Mouse (Mus musculus): ENCODE measurements around the gene Krt35. TPM values are rescaled to one million over a fixed set of nuclear protein-coding genes. Genes with fewer than 3 reads are reported as not detected.

The Krt35 gene
- polyA plus RNA-seq (2014; fragmentation: Nextera tagmentation; extraction: Ambion mirVana) = not detected in 2 replicates

GRCm38 (mm10) chr11:100096141-100096540, at the start of gene Krt35:
Gene Krt35 (minus strand): TSS chr11:100096241.
- H3K27me3 ChIP-seq (ENCODE audit: insufficient read depth, low read length) = no peaks in the 10 kb centered on the region
- no peak within 1 kb of the TSS for H3K4me2 ChIP-seq
- no peak for DNase-seq
- no peak within 1 kb of the TSS for H3K4me3 ChIP-seq (ENCODE audit: low read depth, low read length)
- H3K4me1 ChIP-seq (ENCODE audit: insufficient read depth) = no peaks in the 10 kb centered on the region
- H3K9me3 ChIP-seq (ENCODE audit: low read depth, low read length) = no peaks in the 10 kb centered on the region
- no peaks in the 10 kb centered on the region for H3K36me3 ChIP-seq (ENCODE audit: insufficient read depth)
- ATAC-seq (ENCODE audit: insufficient read depth) = no peak
- 83% methylated on average over 9 of the region's 9 CpGs for WGBS
- H3K9ac ChIP-seq = no peak within 1 kb of the TSS
- no peak for TF ChIP-seq CTCF (IDR thresholded peaks at IDR 0.05; ENCODE audit: low read depth)
- no peak within 1 kb of the TSS for H3K27ac ChIP-seq (ENCODE audit: low read depth)

DNA sequence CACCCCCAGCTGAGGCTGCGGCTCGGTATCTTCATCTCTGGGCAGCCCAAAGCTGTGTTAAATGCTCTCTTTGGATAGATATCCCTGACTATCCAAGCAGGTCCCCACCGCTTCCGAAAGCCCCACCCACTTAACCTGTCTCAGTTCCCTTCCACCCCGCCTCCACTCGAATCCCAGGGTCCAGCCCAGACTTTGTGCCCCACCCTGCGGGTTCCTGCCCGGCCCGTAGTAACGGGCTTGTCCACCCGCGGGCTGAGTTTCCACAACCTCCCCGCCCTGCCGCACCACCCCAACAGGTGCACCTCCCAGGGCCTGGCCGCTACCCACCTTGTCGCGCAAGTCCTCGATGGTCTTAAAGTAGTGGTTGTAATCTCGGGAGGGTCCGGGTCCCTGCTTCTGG, 49.1 kb upstream of the Krt35 start:
- peak; percentile 34 for DNase-seq
- peak overlapping the region; percentile 84 for H3K27ac ChIP-seq (ENCODE audit: low read depth)
- H3K9ac ChIP-seq = peak overlapping the region; percentile 36
- H3K36me3 ChIP-seq (ENCODE audit: insufficient read depth) = no peaks in the 10 kb centered on the region
- 0 out of 2 replicates have a peak, but pooled peaks have one; percentile 29 for ATAC-seq (ENCODE audit: insufficient read depth)
- TF ChIP-seq CTCF (IDR thresholded peaks at IDR 0.05; ENCODE audit: low read depth) = no peak
- H3K4me2 ChIP-seq = peak overlapping the region; percentile 60
- no peaks in the 10 kb centered on the region for H3K9me3 ChIP-seq (ENCODE audit: low read depth, low read length)
- H3K4me1 ChIP-seq (ENCODE audit: insufficient read depth) = no peaks in the 10 kb centered on the region
- peaks cover 21% of the 10 kb centered on the region for H3K27me3 ChIP-seq (ENCODE audit: insufficient read depth, low read length)
- H3K4me3 ChIP-seq (ENCODE audit: low read depth, low read length) = peak overlapping the region; percentile 38
- WGBS = under 1% methylated on average over 20 of the region's 20 CpGs

DNA sequence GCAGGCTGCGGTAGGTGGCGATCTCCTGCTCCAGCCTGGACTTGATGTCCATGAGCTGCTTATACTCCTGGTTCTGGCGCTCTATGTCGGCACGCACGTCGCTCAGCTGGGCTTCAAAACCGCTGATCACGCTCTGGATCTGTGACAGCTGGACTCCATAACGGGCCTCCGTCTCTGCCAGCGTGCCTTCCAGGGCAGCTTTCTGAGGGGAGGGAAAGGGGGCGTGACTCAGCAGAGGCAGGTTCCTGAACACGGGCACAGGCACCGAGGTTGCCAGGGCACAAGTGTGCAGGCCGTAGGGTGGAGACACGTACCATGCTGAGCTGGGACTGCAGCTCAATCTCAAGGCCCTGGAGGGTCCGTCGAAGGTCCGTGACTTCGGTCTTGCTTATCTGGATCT, 44.9 kb upstream of the Krt35 start:
- no peak overlapping the region for H3K27ac ChIP-seq (ENCODE audit: low read depth)
- TF ChIP-seq CTCF (IDR thresholded peaks at IDR 0.05; ENCODE audit: low read depth) = no peak
- H3K9me3 ChIP-seq (ENCODE audit: low read depth, low read length) = no peaks in the 10 kb centered on the region
- no peak overlapping the region for H3K4me2 ChIP-seq
- peaks cover 10% of the 10 kb centered on the region; the same call in 1 of the 2 replicates for H3K4me1 ChIP-seq (ENCODE audit: insufficient read depth)
- 68% methylated on average over 21 of the region's 21 CpGs for WGBS
- no peak overlapping the region for H3K9ac ChIP-seq
- no peak for DNase-seq
- ATAC-seq (ENCODE audit: insufficient read depth) = no peak
- no peak overlapping the region for H3K4me3 ChIP-seq (ENCODE audit: low read depth, low read length)
- no peaks in the 10 kb centered on the region for H3K36me3 ChIP-seq (ENCODE audit: insufficient read depth)
- peaks cover 18% of the 10 kb centered on the region for H3K27me3 ChIP-seq (ENCODE audit: insufficient read depth, low read length)

- H3K36me3 ChIP-seq (ENCODE audit: insufficient read depth) = no peaks in the 10 kb centered on the region
- H3K4me3 ChIP-seq (ENCODE audit: low read depth, low read length) = no peak overlapping the region
- no peak for TF ChIP-seq CTCF (IDR thresholded peaks at IDR 0.05; ENCODE audit: low read depth)
- H3K9me3 ChIP-seq (ENCODE audit: low read depth, low read length) = no peaks in the 10 kb centered on the region
- WGBS = 66% methylated on average over 2 of the region's 2 CpGs
- no peak for ATAC-seq (ENCODE audit: insufficient read depth)
- DNase-seq = no peak
- H3K4me2 ChIP-seq = no peak overlapping the region
- no peak overlapping the region for H3K9ac ChIP-seq
- H3K27ac ChIP-seq (ENCODE audit: low read depth) = peak overlapping the region; percentile 42
- peaks cover 10% of the 10 kb centered on the region; the same call in 1 of the 2 replicates for H3K4me1 ChIP-seq (ENCODE audit: insufficient read depth)
- H3K27me3 ChIP-seq (ENCODE audit: insufficient read depth, low read length) = 0 out of 2 replicates have a peak, but pooled peaks cover 2% of the 10 kb centered on the region
Observed at GRCm38 (mm10) chr11:100139391-100139790, 43.4 kb upstream of the Krt35 start.

DNA sequence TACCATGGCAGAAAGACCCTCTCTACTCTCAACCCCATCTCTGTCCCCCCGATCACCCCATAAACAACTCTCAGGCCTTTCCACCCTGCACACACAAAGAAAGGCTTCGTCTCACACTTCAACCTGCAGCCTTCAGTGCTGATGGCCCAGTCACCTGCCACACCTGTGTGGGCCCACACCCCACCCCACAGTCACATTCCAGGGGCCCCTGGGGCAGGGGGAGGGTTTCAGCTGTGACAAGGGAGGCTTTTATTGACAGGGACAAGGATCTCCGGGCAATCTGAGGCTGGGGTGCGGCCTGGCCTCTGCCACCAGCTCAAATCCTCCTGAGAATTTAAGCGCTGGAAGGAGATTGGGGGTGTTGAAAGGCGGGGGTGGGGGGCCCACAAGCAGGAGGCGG, 42.8 kb upstream of the Krt35 start:
- H3K9me3 ChIP-seq (ENCODE audit: low read depth, low read length) = no peaks in the 10 kb centered on the region
- no peak overlapping the region for H3K4me2 ChIP-seq
- H3K4me1 ChIP-seq (ENCODE audit: insufficient read depth) = peaks cover 10% of the 10 kb centered on the region; the same call in 1 of the 2 replicates
- TF ChIP-seq CTCF (IDR thresholded peaks at IDR 0.05; ENCODE audit: low read depth) = no peak
- WGBS = 47% methylated on average over 7 of the region's 7 CpGs
- ATAC-seq (ENCODE audit: insufficient read depth) (no peak; the same call in 1 of the 2 replicates), DNase-seq (peak; percentile 24)
- H3K4me3 ChIP-seq (ENCODE audit: low read depth, low read length) = no peak overlapping the region
- no peaks in the 10 kb centered on the region for H3K27me3 ChIP-seq (ENCODE audit: insufficient read depth, low read length)
- H3K36me3 ChIP-seq (ENCODE audit: insufficient read depth) = no peaks in the 10 kb centered on the region
- H3K27ac ChIP-seq (ENCODE audit: low read depth) = 0 out of 2 replicates have a peak overlapping the region, but pooled peaks have one; percentile 14
- no peak overlapping the region for H3K9ac ChIP-seq

GRCm38 (mm10) chr11:100137693-100138092, 41.7 kb upstream of the Krt35 start:
- DNase-seq (no peak), ATAC-seq (ENCODE audit: insufficient read depth) (no peak)
- H3K4me1 ChIP-seq (ENCODE audit: insufficient read depth) = peaks cover 10% of the 10 kb centered on the region; the same call in 1 of the 2 replicates
- H3K36me3 ChIP-seq (ENCODE audit: insufficient read depth) = no peaks in the 10 kb centered on the region
- no peak overlapping the region for H3K4me2 ChIP-seq
- H3K9ac ChIP-seq = no peak overlapping the region
- no peak for TF ChIP-seq CTCF (IDR thresholded peaks at IDR 0.05; ENCODE audit: low read depth)
- no peak overlapping the region for H3K27ac ChIP-seq (ENCODE audit: low read depth)
- H3K4me3 ChIP-seq (ENCODE audit: low read depth, low read length) = no peak overlapping the region
- H3K27me3 ChIP-seq (ENCODE audit: insufficient read depth, low read length) = no peaks in the 10 kb centered on the region
- H3K9me3 ChIP-seq (ENCODE audit: low read depth, low read length) = no peaks in the 10 kb centered on the region
- 20% methylated on average over 5 of the region's 5 CpGs for WGBS

GRCm38 (mm10) chr11:100136559-100136958, 40.5 kb upstream of the Krt35 start:
- no peak for TF ChIP-seq CTCF (IDR thresholded peaks at IDR 0.05; ENCODE audit: low read depth)
- DNase-seq = no peak
- WGBS = 11% methylated on average over 5 of the region's 5 CpGs
- ATAC-seq (ENCODE audit: insufficient read depth) = no peak
- H3K27ac ChIP-seq (ENCODE audit: low read depth) = no peak overlapping the region
- H3K4me2 ChIP-seq = no peak overlapping the region
- no peaks in the 10 kb centered on the region for H3K27me3 ChIP-seq (ENCODE audit: insufficient read depth, low read length)
- peaks cover 10% of the 10 kb centered on the region; the same call in 1 of the 2 replicates for H3K4me1 ChIP-seq (ENCODE audit: insufficient read depth)
- H3K4me3 ChIP-seq (ENCODE audit: low read depth, low read length) = no peak overlapping the region
- no peaks in the 10 kb centered on the region for H3K36me3 ChIP-seq (ENCODE audit: insufficient read depth)
- no peaks in the 10 kb centered on the region for H3K9me3 ChIP-seq (ENCODE audit: low read depth, low read length)
- no peak overlapping the region for H3K9ac ChIP-seq
